ENCODE assay signal across 16 mouse cellular contexts in the genomic region with DNA sequence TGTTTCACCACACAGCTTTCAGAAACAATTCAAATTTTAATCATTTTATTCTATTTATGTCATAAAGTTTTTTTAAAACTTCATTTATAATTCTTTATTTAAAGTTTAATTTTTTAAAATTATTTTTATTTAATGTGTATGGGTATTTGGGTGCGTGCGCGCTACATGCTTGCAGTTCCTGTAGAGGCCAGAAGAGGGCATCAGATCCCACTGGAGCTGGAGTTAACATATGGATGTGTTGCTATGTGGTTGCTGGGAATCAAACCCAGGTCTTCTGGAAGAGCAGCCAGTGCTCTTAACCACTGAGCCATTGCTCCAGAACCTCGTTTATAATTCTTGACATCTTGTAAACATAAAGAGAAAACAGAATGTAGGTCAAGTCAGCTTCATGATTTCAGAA. TPM values are rescaled to one million over a fixed set of nuclear protein-coding genes. Genes with fewer than 3 reads are reported as not detected.
DNase-seq lines count a peak whose midpoint lies in the region; ATAC-seq and TF ChIP-seq lines count a peak whose summit lies in the region.
"Had no signal": no experiment of that assay in that cellular context is flagged by ENCODE, and none has a peak within 500 bp of the region (broad histone marks: within the 10 kb centered on the region; RNA-seq: fewer than 3 reads in every experiment).

No protein-coding gene starts in this region.

- DNase-seq in liver, postnatal 0 days: no peak
- no peak for DNase-seq in liver, embryonic 11.5 days (ENCODE audit: low spot score)
- DNase-seq in NIH3T3 (ENCODE audit: low read depth): peak; percentile 35
- DNase-seq in adrenal gland, postnatal 25 days: no peak
- DNase-seq: adrenal gland, postnatal 10 days; gastrocnemius, postnatal 14 days; kidney, postnatal 25 days; layer of hippocampus, postnatal 36 days had no signal

- ATAC-seq in heart, embryonic 16.5 days (replicated peaks; ENCODE audit: extremely low read depth, insufficient read depth, low FRiP score): no peak
- no peak for ATAC-seq in heart, embryonic 12.5 days (ENCODE audit: insufficient number of reproducible peaks, low FRiP score)
- ATAC-seq in liver, postnatal 0 days: no peak
- ATAC-seq in liver, embryonic 11.5 days (replicated peaks; ENCODE audit: low FRiP score): no peak

- no peaks in the 10 kb centered on the region for H3K36me3 ChIP-seq in heart, embryonic 16.5 days (ENCODE audit: control insufficient read depth, insufficient read depth)
- H3K36me3 ChIP-seq in heart, embryonic 12.5 days: no peaks in the 10 kb centered on the region
- no peaks in the 10 kb centered on the region for H3K36me3 ChIP-seq in liver, postnatal 0 days (replicated peaks; ENCODE audit: insufficient read depth, low read length)
- H3K36me3 ChIP-seq in liver, embryonic 11.5 days (ENCODE audit: control insufficient read depth, insufficient read depth, low read length): no peaks in the 10 kb centered on the region
- H3K36me3 ChIP-seq: limb, embryonic 13.5 days had no signal

- no peaks in the 10 kb centered on the region; the same call in none of the 2 replicates for H3K27me3 ChIP-seq in heart, embryonic 16.5 days (ENCODE audit: control insufficient read depth, insufficient read depth, low read length)
- 0 out of 2 replicates have a peak, but pooled peaks cover 4% of the 10 kb centered on the region for H3K27me3 ChIP-seq in heart, embryonic 12.5 days (replicated peaks)
- no peaks in the 10 kb centered on the region for H3K27me3 ChIP-seq in liver, postnatal 0 days (ENCODE audit: insufficient read depth, low read length)
- no peaks in the 10 kb centered on the region; the same call in 1 of the 2 replicates for H3K27me3 ChIP-seq in liver, embryonic 11.5 days (replicated peaks; ENCODE audit: control insufficient read depth, insufficient read depth, low read length)

- no peak overlapping the region for H3K4me2 ChIP-seq in heart, embryonic 16.5 days (ENCODE audit: low read depth, low read length)
- no peak overlapping the region for H3K4me2 ChIP-seq in heart, embryonic 12.5 days
- no peak overlapping the region for H3K4me2 ChIP-seq in liver, postnatal 0 days (ENCODE audit: low read depth, low read length)
- no peak overlapping the region for H3K4me2 ChIP-seq in liver, embryonic 11.5 days
- H3K4me2 ChIP-seq: limb, embryonic 13.5 days had no signal

- TF ChIP-seq POLR2A in embryonic fibroblast, embryonic 13.5 days (IDR thresholded peaks at IDR 0.05; ENCODE audit: low read depth, low read length): no peak

- 0 out of 2 replicates have a peak, but pooled peaks cover 2% of the 10 kb centered on the region for H3K9me3 ChIP-seq in heart, embryonic 16.5 days (replicated peaks; ENCODE audit: control insufficient read depth, low read length)
- no peaks in the 10 kb centered on the region for H3K9me3 ChIP-seq in heart, embryonic 12.5 days (replicated peaks)
- no peaks in the 10 kb centered on the region for H3K9me3 ChIP-seq in liver, postnatal 0 days (ENCODE audit: low read length)
- H3K9me3 ChIP-seq in liver, embryonic 11.5 days (ENCODE audit: control insufficient read depth, low read length): no peaks in the 10 kb centered on the region
- H3K9me3 ChIP-seq: limb, embryonic 13.5 days had no signal

- TF ChIP-seq CTCF in liver, postnatal 0 days (IDR thresholded peaks at IDR 0.05; ENCODE audit: low read depth): peak; percentile 48
- 0 out of 2 replicates have a peak, but pooled peaks have one; percentile 8 for TF ChIP-seq CTCF in embryonic fibroblast, embryonic 13.5 days (IDR thresholded peaks at IDR 0.05; ENCODE audit: borderline replicate concordance, insufficient read depth, low read length)

- 82% methylated on average over 4 of the region's 4 CpGs for WGBS in heart, embryonic 16.5 days
- 82% methylated on average over 4 of the region's 4 CpGs for WGBS in heart, embryonic 12.5 days
- 85% methylated on average over 4 of the region's 4 CpGs for WGBS in liver, postnatal 0 days (ENCODE audit: insufficient replicate concordance)
- WGBS in liver, embryonic 11.5 days: 71% methylated on average over 4 of the region's 4 CpGs

- H3K4me1 ChIP-seq in heart, embryonic 16.5 days (ENCODE audit: control insufficient read depth, insufficient read depth, low read length): peaks cover 12% of the 10 kb centered on the region
- H3K4me1 ChIP-seq in heart, embryonic 12.5 days (replicated peaks): peaks cover 14% of the 10 kb centered on the region
- no peaks in the 10 kb centered on the region for H3K4me1 ChIP-seq in liver, postnatal 0 days (ENCODE audit: insufficient read depth)
- no peaks in the 10 kb centered on the region for H3K4me1 ChIP-seq in liver, embryonic 11.5 days (replicated peaks; ENCODE audit: control insufficient read depth, insufficient read depth, low read length)
- no peaks in the 10 kb centered on the region for H3K4me1 ChIP-seq in embryonic fibroblast, embryonic 13.5 days (ENCODE audit: control insufficient read depth, insufficient read depth, low read length)
- H3K4me1 ChIP-seq: limb, embryonic 13.5 days had no signal

- no peak for TF ChIP-seq EP300 in liver, postnatal 0 days (IDR thresholded peaks at IDR 0.05; ENCODE audit: low read depth)

- H3K27ac ChIP-seq in heart, embryonic 16.5 days (ENCODE audit: low read length): peak overlapping the region; percentile 85
- no peak overlapping the region for H3K27ac ChIP-seq in heart, embryonic 12.5 days (ENCODE audit: poor library complexity, severe bottlenecking)
- no peak overlapping the region for H3K27ac ChIP-seq in liver, postnatal 0 days (ENCODE audit: low read depth)
- no peak overlapping the region for H3K27ac ChIP-seq in liver, embryonic 11.5 days (ENCODE audit: low read depth, low read length)
- no peak overlapping the region for H3K27ac ChIP-seq in embryonic fibroblast, embryonic 13.5 days (ENCODE audit: insufficient read depth, low read length)
- H3K27ac ChIP-seq: limb, embryonic 13.5 days had no signal

- no peak overlapping the region for H3K9ac ChIP-seq in heart, embryonic 16.5 days (ENCODE audit: low read length)
- no peak overlapping the region for H3K9ac ChIP-seq in heart, embryonic 12.5 days
- H3K9ac ChIP-seq in liver, postnatal 0 days (replicated peaks): no peak overlapping the region
- H3K9ac ChIP-seq in liver, embryonic 11.5 days (ENCODE audit: low read depth, low read length): no peak overlapping the region
- H3K9ac ChIP-seq: limb, embryonic 13.5 days had no signal

- no peak overlapping the region for H3K4me3 ChIP-seq in heart, embryonic 16.5 days (ENCODE audit: low read length)
- no peak overlapping the region for H3K4me3 ChIP-seq in heart, embryonic 12.5 days
- H3K4me3 ChIP-seq in liver, postnatal 0 days (ENCODE audit: low read depth, low read length): no peak overlapping the region
- no peak overlapping the region for H3K4me3 ChIP-seq in liver, embryonic 11.5 days (ENCODE audit: low read depth, low read length)
- H3K4me3 ChIP-seq in embryonic fibroblast, embryonic 13.5 days (ENCODE audit: insufficient read depth, low read length): no peak overlapping the region
- H3K4me3 ChIP-seq: limb, embryonic 13.5 days; myocyte had no signal

RNA-seq across cellular contexts. Expression of gene Zdhhc22, which starts 8.5 kb away (rescaled TPM):
- polyA plus RNA-seq in heart, embryonic 16.5 days (2015; fragmentation: Nextera tagmentation; extraction: Ambion mirVana): 0.07 TPM in 2 replicates
- polyA plus RNA-seq in heart, embryonic 12.5 days (2016; fragmentation: Nextera tagmentation; extraction: Ambion mirVana): not detected in 2 replicates
- not detected in 2 replicates for polyA plus RNA-seq in liver, postnatal 0 days (2015; fragmentation: Nextera tagmentation; extraction: Ambion mirVana)
- polyA plus RNA-seq in liver, embryonic 11.5 days (2014; fragmentation: Nextera tagmentation; extraction: Ambion mirVana): 0.05 and 0.08 TPM in 2 replicates
- polyA plus RNA-seq in embryonic fibroblast, embryonic 13.5 days (2011; ENCODE audit: insufficient read length, low read depth, missing spikeins): not detected in 2 replicates
- 0.86 and 1.9 TPM in 2 replicates for total RNA-seq in adrenal gland, postnatal 25 days (2021)
- total RNA-seq: gastrocnemius, postnatal 14 days; heart, postnatal 10 days; megakaryocyte-erythroid progenitor cell, adult 5-6 weeks had no signal
- polyA plus RNA-seq: limb, embryonic 13.5 days; lung, postnatal 0 days had no signal

RNA-seq across cellular contexts. Expression of gene Tmem63c, which starts 22.4 kb away (rescaled TPM):
- 0.11 TPM in 1 of 2 replicates, not detected in the other for polyA plus RNA-seq in heart, embryonic 16.5 days (2015; fragmentation: Nextera tagmentation; extraction: Ambion mirVana)
- not detected in 2 replicates for polyA plus RNA-seq in heart, embryonic 12.5 days (2016; fragmentation: Nextera tagmentation; extraction: Ambion mirVana)
- polyA plus RNA-seq in liver, postnatal 0 days (2015; fragmentation: Nextera tagmentation; extraction: Ambion mirVana): not detected in 2 replicates
- polyA plus RNA-seq in liver, embryonic 11.5 days (2014; fragmentation: Nextera tagmentation; extraction: Ambion mirVana): not detected in 2 replicates
- not detected in 2 replicates for polyA plus RNA-seq in embryonic fibroblast, embryonic 13.5 days (2011; ENCODE audit: insufficient read length, low read depth, missing spikeins)
- 0.71 and 1.5 TPM in 2 replicates for total RNA-seq in adrenal gland, postnatal 25 days (2021)
- total RNA-seq: megakaryocyte-erythroid progenitor cell, adult 5-6 weeks had no signal
- polyA plus RNA-seq: myocyte had no signal

RNA-seq across cellular contexts. Expression of gene Cipc, which starts 51.9 kb away (rescaled TPM):
- 25.1 and 25.9 TPM in 2 replicates for polyA plus RNA-seq in heart, embryonic 16.5 days (2015; fragmentation: Nextera tagmentation; extraction: Ambion mirVana)
- 28.9 and 29.3 TPM in 2 replicates for polyA plus RNA-seq in heart, embryonic 12.5 days (2016; fragmentation: Nextera tagmentation; extraction: Ambion mirVana)
- polyA plus RNA-seq in liver, postnatal 0 days (2015; fragmentation: Nextera tagmentation; extraction: Ambion mirVana): 4.4 and 4.7 TPM in 2 replicates
- polyA plus RNA-seq in liver, embryonic 11.5 days (2014; fragmentation: Nextera tagmentation; extraction: Ambion mirVana): 23.8 and 28.1 TPM in 2 replicates
- polyA plus RNA-seq in embryonic fibroblast, embryonic 13.5 days (2011; ENCODE audit: insufficient read length, low read depth, missing spikeins): 25.1 and 30.6 TPM in 2 replicates
- total RNA-seq in adrenal gland, postnatal 25 days (2021): 29.9 and 31.0 TPM in 2 replicates
